In the genomic region with DNA sequence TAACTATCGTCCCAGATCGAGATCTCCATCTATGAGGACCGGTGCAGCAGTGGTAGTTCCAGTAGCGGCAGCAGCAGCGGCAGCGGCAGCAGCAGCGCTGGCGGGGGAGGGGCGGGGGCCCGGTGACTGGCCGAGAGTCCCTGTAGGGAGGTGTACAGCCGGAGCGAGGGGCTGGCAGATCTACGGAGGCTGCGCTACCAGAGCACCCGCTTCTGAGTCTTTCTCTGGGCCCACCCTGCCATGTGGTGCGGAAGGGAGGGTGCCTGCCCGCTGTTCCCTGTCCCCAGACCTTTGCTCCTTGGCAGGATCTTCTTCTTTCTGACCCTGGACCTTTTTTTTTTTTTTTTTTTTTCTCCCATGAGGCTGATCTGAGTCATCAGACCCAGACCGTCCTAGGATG, we compare ENCODE assay signal across 9 mouse cellular contexts. TPM values are rescaled to one million over a fixed set of nuclear protein-coding genes. Genes with fewer than 3 reads are reported as not detected.
DNase-seq lines count a peak whose midpoint lies in the region; ATAC-seq and TF ChIP-seq lines count a peak whose summit lies in the region.
"Had no signal": no experiment of that assay in that cellular context is flagged by ENCODE, and none has a peak within 500 bp of the region (broad histone marks: within the 10 kb centered on the region; RNA-seq: fewer than 3 reads in every experiment).

No protein-coding gene starts in this region.

- no peak for ATAC-seq in embryonic facial prominence, embryonic 12.5 days (ENCODE audit: insufficient number of reproducible peaks, insufficient read depth, low FRiP score, low TSS enrichment)
- no peak for ATAC-seq in hindbrain, embryonic 15.5 days (ENCODE audit: low FRiP score, low read depth)

- H3K4me3 ChIP-seq in embryonic facial prominence, embryonic 12.5 days = peak overlapping the region; percentile 17; the same call in 1 of the 2 replicates
- H3K4me3 ChIP-seq in hindbrain, embryonic 15.5 days = no peak overlapping the region; the same call in 1 of the 2 replicates
- peak overlapping the region; percentile 49 for H3K4me3 ChIP-seq in liver, adult 2 months (ENCODE audit: insufficient read depth, low read depth, low read length)

- TF ChIP-seq POLR2A in liver, adult 2 months (IDR thresholded peaks at IDR 0.05; ENCODE audit: extremely low read depth, insufficient read depth, low read length) = no peak

- peak; percentile 11 for DNase-seq in thymus, postnatal 14 days
- no peak for DNase-seq in thymus, postnatal 25 days
- peak; percentile 70 for DNase-seq in liver, adult 2 months (ENCODE audit: extremely low read depth, low read depth, low spot score)
- peak; percentile 35 for DNase-seq in yolk sac, embryonic 10.5 days (ENCODE audit: low spot score)
- DNase-seq in spleen, postnatal 4 days (ENCODE audit: low spot score in 2 of 2) = no peak
- no peak for DNase-seq in left cerebral cortex, adult 11 months (ENCODE audit: low spot score)

- WGBS in embryonic facial prominence, embryonic 12.5 days = 2% methylated on average over 19 of the region's 19 CpGs
- WGBS in hindbrain, embryonic 15.5 days = 3% methylated on average over 19 of the region's 19 CpGs
- 2% methylated on average over 19 of the region's 19 CpGs for WGBS in liver, adult 2 months

- 0 out of 2 replicates have a peak, but pooled peaks cover 3% of the 10 kb centered on the region for H3K4me1 ChIP-seq in embryonic facial prominence, embryonic 12.5 days
- peaks cover 7% of the 10 kb centered on the region; the same call in 1 of the 2 replicates for H3K4me1 ChIP-seq in hindbrain, embryonic 15.5 days (replicated peaks)
- no peaks in the 10 kb centered on the region for H3K4me1 ChIP-seq in liver, adult 2 months (ENCODE audit: control insufficient read depth, insufficient read depth, low read length)

- H3K27ac ChIP-seq in embryonic facial prominence, embryonic 12.5 days = no peak overlapping the region
- H3K27ac ChIP-seq in hindbrain, embryonic 15.5 days (replicated peaks) = no peak overlapping the region
- H3K27ac ChIP-seq in liver, adult 2 months (replicated peaks; ENCODE audit: insufficient read depth, low read depth, low read length) = no peak overlapping the region
- H3K27ac ChIP-seq: liver, embryonic 14.5 days had no signal

- H3K36me3 ChIP-seq in embryonic facial prominence, embryonic 12.5 days = no peaks in the 10 kb centered on the region
- peaks cover 21% of the 10 kb centered on the region for H3K36me3 ChIP-seq in hindbrain, embryonic 15.5 days
- H3K36me3 ChIP-seq in liver, adult 2 months (ENCODE audit: control insufficient read depth, insufficient read depth, low read length) = no peaks in the 10 kb centered on the region

- 0 out of 2 replicates have a peak, but pooled peaks cover 12% of the 10 kb centered on the region for H3K27me3 ChIP-seq in embryonic facial prominence, embryonic 12.5 days
- no peaks in the 10 kb centered on the region for H3K27me3 ChIP-seq in hindbrain, embryonic 15.5 days
- H3K27me3 ChIP-seq in liver, adult 2 months (ENCODE audit: control insufficient read depth, insufficient read depth, low read length) = no peaks in the 10 kb centered on the region; the same call in 1 of the 2 replicates

- H3K9me3 ChIP-seq in embryonic facial prominence, embryonic 12.5 days = no peaks in the 10 kb centered on the region
- H3K9me3 ChIP-seq in hindbrain, embryonic 15.5 days = no peaks in the 10 kb centered on the region

- H3K79me2 ChIP-seq in liver, adult 2 months (ENCODE audit: control insufficient read depth, insufficient read depth, low read length) = no peaks in the 10 kb centered on the region

- H3K4me2 ChIP-seq in embryonic facial prominence, embryonic 12.5 days (replicated peaks) = peak overlapping the region; percentile 45
- peak overlapping the region; percentile 38 for H3K4me2 ChIP-seq in hindbrain, embryonic 15.5 days

- TF ChIP-seq CTCF in liver, adult 2 months (IDR thresholded peaks at IDR 0.05; ENCODE audit: low read depth, low read length) = no peak

- H3K9ac ChIP-seq in embryonic facial prominence, embryonic 12.5 days = no peak overlapping the region
- H3K9ac ChIP-seq in hindbrain, embryonic 15.5 days = no peak overlapping the region
- peak overlapping the region; percentile 59; the same call in 1 of the 2 replicates for H3K9ac ChIP-seq in liver, adult 2 months (ENCODE audit: low read depth, low read length)
- H3K9ac ChIP-seq: liver, embryonic 14.5 days had no signal

RNA-seq across cellular contexts. Expression of gene Golga7b, which starts 21.0 kb away (rescaled TPM):
- 1.8 and 1.9 TPM in 2 replicates for polyA plus RNA-seq in embryonic facial prominence, embryonic 12.5 days (2016; fragmentation: Nextera tagmentation; extraction: Ambion mirVana)
- polyA plus RNA-seq in hindbrain, embryonic 15.5 days (2015; fragmentation: Nextera tagmentation; extraction: Ambion mirVana) = 61.7 and 68.4 TPM in 2 replicates
- total RNA-seq in liver, adult 2 months (2014; rRNA removed) = not detected in 2 replicates
- polyA plus RNA-seq in liver, adult 2 months (2012; rRNA removed) = not detected in 2 replicates
- polyA plus RNA-seq: liver, embryonic 14.5 days had no signal

Comparison
In these comparisons a context has a peak if more than half of its experiments do, and no peak if none do; other contexts are left out.
1. DNase-seq: peak in thymus, postnatal 14 days (single experiment), liver, adult 2 months (single experiment) and yolk sac, embryonic 10.5 days (single experiment); none in thymus, postnatal 25 days (single experiment), spleen, postnatal 4 days (0 of 2) and left cerebral cortex, adult 11 months (single experiment).
2. RNA of gene Golga7b, which starts 21.0 kb away (polyA plus RNA-seq): 61.7 to 68.4 TPM in hindbrain, embryonic 15.5 days; 1.8 to 1.9 TPM in embryonic facial prominence, embryonic 12.5 days and not detected in liver, adult 2 months; every median in the first group is over 10 times any median in the second.